Mouse (Mus musculus) neural tube, embryonic 12.5 days (tissue): ENCODE data around the gene Mbd6. TPM values are rescaled to one million over a fixed set of nuclear protein-coding genes. Genes with fewer than 3 reads are reported as not detected.
"Not testable (repeated sequence)": the region's sequence is repeated elsewhere in the genome, so short reads cannot be mapped to it uniquely, and the experiment has no call there.

Source experiments
- ATAC-seq: fragments of 200-750 bp; cut with Nextera tagmentation; 2 replicates; pipeline ENCODE4 v1.8.0; 2017; ENCODE audit warnings: low read depth, mild to moderate bottlenecking, moderate TSS enrichment, moderate library complexity; ENCODE audit not compliant: low FRiP score
- H3K27ac ChIP-seq: fragments of 300-500 bp; sonication (generic); 2 replicates; pipeline ENCODE4 v1.5.1; 2016
- H3K27me3 ChIP-seq: fragments of 300-500 bp; sonication (generic); replicated peaks from 2 replicates; pipeline ENCODE4 v1.6.1; 2016; ENCODE audit warnings: mild to moderate bottlenecking
- H3K36me3 ChIP-seq: fragments of 300-500 bp; sonication (generic); 2 replicates; pipeline ENCODE4 v1.6.1; 2016; ENCODE audit warnings: mild to moderate bottlenecking
- H3K4me1 ChIP-seq: fragments of 300-500 bp; sonication (generic); 2 replicates; pipeline ENCODE4 v1.6.1; 2016
- H3K4me2 ChIP-seq: fragments of 300-500 bp; sonication (generic); replicated peaks from 2 replicates; pipeline ENCODE4 v1.6.1; 2016; ENCODE audit warnings: mild to moderate bottlenecking
- H3K4me3 ChIP-seq: fragments of 300-500 bp; sonication (generic); 2 replicates; pipeline ENCODE4 v1.5.1; 2016
- H3K9ac ChIP-seq: fragments of 300-500 bp; sonication (generic); 2 replicates; pipeline ENCODE4 v1.6.1; 2016; ENCODE audit warnings: mild to moderate bottlenecking
- H3K9me3 ChIP-seq: fragments of 300-500 bp; sonication (generic); 2 replicates; pipeline ENCODE4 v1.6.1; 2016; ENCODE audit warnings: mild to moderate bottlenecking
- WGBS: fragments of 180-500 bp; shearing (Covaris S2); methylation state at CpG from one replicate; pipeline ENCODE4 v1.1.7; 2016; 5-methylcytosine and 5-hydroxymethylcytosine counted together
- polyA plus RNA-seq: library from polyadenylated mRNA; unstranded; fragments of >200 nt; fragmentation: Nextera tagmentation; extraction: Ambion mirVana; gene quantifications from 2 replicates; pipeline ENCODE4 v1.2.1, GENCODE M21; 2016

Gene Mbd6
- polyA plus RNA-seq, 1 experiment from 2014 or later: 18.4 TPM

- Histone ChIP-seq H3K9me3 (no peaks in the 10 kb centered on the region), H3K4me3 (peak within 1 kb of the TSS; percentile 79), H3K9ac (peak within 1 kb of the TSS; percentile 82), H3K4me1 (peaks cover 11% of the 10 kb centered on the region), H3K36me3 (peaks cover 27% of the 10 kb centered on the region), H3K4me2 (peak within 1 kb of the TSS; percentile 85), H3K27ac (no peak within 1 kb of the TSS), H3K27me3 (no peaks in the 10 kb centered on the region)
- peak; percentile 97 for ATAC-seq
- WGBS: under 1% methylated on average over 65 of the region's 65 CpGs
Measured at GRCm38 (mm10) chr10:127311476-127312355, 22.9 kb upstream of the Mbd6 start, which contains the start of gene Mars. TSS of gene Mars (minus strand) at chr10:127311786.

DNA sequence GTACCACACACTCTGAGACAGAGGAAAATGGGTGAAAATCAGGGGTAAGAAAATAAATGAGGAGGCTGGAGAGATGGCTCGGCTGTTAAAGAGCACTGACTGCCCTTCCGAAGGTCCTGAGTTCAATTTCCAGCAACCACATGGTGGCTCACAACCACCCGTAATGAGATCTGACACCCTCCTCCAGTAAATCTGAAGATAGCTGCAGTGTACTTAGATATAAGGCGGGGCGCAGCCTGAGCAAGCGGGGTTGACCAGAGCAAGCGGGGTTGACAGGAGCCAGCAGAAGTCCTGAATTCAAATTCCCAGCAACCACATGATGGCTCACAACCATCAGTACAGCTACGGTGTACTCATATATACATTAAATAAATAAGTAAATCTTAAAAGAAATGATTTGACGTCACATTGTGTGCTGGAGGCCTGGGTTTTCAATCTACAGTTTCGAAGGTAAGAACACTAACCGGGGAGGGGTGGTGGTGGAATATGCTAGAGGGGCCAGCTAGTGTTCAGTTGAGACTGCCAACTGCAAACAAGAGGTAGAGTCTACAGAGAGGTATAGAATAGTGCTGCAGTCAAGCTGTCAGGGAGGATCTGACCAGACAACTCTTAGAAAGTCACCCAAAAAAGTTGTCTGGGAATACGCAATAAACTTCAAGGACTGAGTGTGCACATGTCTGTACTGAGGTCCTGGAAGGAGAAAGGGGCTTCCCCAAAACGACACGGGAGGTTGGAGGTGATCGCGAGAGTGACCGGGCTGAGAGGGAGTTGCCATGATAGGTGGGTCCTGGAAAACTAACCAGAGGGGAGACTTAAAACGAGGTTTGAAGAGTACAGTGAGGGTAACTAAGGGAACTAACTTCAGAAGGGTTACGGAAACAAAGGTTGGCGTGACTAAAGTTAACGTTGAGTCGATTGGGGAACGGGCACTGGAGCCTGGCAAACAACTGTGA is 22.0 kb upstream of the Mbd6 start:
- Histone ChIP-seq H3K9me3 (no peaks in the 10 kb centered on the region), H3K4me1 (peaks cover 11% of the 10 kb centered on the region), H3K27ac (no peak overlapping the region), H3K9ac (peak overlapping the region; percentile 82), H3K36me3 (peaks cover 36% of the 10 kb centered on the region), H3K4me3 (peak overlapping the region; percentile 79), H3K4me2 (peak overlapping the region; percentile 85), H3K27me3 (no peaks in the 10 kb centered on the region)
- ATAC-seq: peak; percentile 56
- 38% methylated on average over 23 of the region's 23 CpGs for whole genome bisulfite sequencing

DNA sequence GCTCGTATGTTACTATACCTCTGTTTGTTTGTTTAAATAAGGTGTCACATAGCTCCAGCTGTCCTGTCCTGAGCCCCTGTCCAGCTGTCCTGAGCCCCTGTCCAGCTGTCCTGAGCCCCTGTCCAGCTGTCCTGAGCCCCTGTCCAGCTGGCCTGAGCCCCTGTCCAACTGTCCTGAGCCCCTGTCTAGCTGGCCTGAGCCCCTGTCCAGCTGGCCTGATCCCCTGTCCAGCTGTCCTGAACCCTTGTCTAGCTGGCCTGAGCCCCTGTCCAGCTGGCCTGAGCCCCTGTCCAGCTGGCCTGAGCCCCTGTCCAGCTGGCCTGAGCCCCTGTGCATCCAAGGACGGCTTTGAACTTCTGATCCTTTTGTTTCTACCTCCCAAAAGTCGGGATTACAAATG is 20.3 kb upstream of the Mbd6 start:
- not testable (repeated sequence) for H3K4me2 ChIP-seq, H3K27ac ChIP-seq, ATAC-seq, H3K9me3 ChIP-seq, H3K9ac ChIP-seq, H3K4me3 ChIP-seq, H3K27me3 ChIP-seq
- WGBS: 89% methylated on average over 3 of the region's 3 CpGs
- peaks cover 52% of the 10 kb centered on the region for H3K36me3 ChIP-seq
- peaks cover 11% of the 10 kb centered on the region for H3K4me1 ChIP-seq

- Histone ChIP-seq H3K36me3 (peaks cover 92% of the 10 kb centered on the region), H3K4me2 (no peak overlapping the region), H3K27ac (no peak overlapping the region), H3K4me3 (no peak overlapping the region), H3K9me3 (no peaks in the 10 kb centered on the region), H3K9ac (no peak overlapping the region), H3K27me3 (no peaks in the 10 kb centered on the region), H3K4me1 (no peaks in the 10 kb centered on the region)
- ATAC-seq: no peak
- 95% methylated on average over 11 of the region's 11 CpGs for whole genome bisulfite sequencing
Measured at GRCm38 (mm10) chr10:127303136-127303535, 14.3 kb upstream of the Mbd6 start.

GRCm38 (mm10) chr10:127300361-127300760 is 11.5 kb upstream of the Mbd6 start:
- no peaks in the 10 kb centered on the region for H3K27me3 ChIP-seq
- peaks cover 92% of the 10 kb centered on the region for H3K36me3 ChIP-seq
- no peaks in the 10 kb centered on the region for H3K9me3 ChIP-seq
- 93% methylated on average over 6 of the region's 6 CpGs for WGBS
- ATAC-seq: no peak
- no peak overlapping the region for H3K4me3 ChIP-seq
- H3K9ac ChIP-seq: no peak overlapping the region
- no peaks in the 10 kb centered on the region for H3K4me1 ChIP-seq
- H3K27ac ChIP-seq: no peak overlapping the region
- H3K4me2 ChIP-seq: no peak overlapping the region

- Histone ChIP-seq H3K27ac (no peak overlapping the region), H3K4me2 (no peak overlapping the region), H3K36me3 (peaks cover 82% of the 10 kb centered on the region), H3K27me3 (no peaks in the 10 kb centered on the region), H3K4me3 (no peak overlapping the region), H3K9ac (no peak overlapping the region), H3K4me1 (peaks cover 8% of the 10 kb centered on the region; the same call in 1 of the 2 replicates), H3K9me3 (no peaks in the 10 kb centered on the region)
- 95% methylated on average over 16 of the region's 16 CpGs for WGBS
- ATAC-seq: no peak
Measured at GRCm38 (mm10) chr10:127297015-127297871, 8.4 kb upstream of the Mbd6 start.

- H3K27me3 ChIP-seq: no peaks in the 10 kb centered on the region
- H3K36me3 ChIP-seq: peaks cover 71% of the 10 kb centered on the region
- ATAC-seq: no peak
- peaks cover 19% of the 10 kb centered on the region for H3K4me1 ChIP-seq
- 92% methylated on average over 24 of the region's 24 CpGs for WGBS
- H3K27ac ChIP-seq: no peak overlapping the region
- H3K4me3 ChIP-seq: no peak overlapping the region
- H3K4me2 ChIP-seq: no peak overlapping the region
- H3K9me3 ChIP-seq: no peaks in the 10 kb centered on the region
- H3K9ac ChIP-seq: no peak overlapping the region
Measured at GRCm38 (mm10) chr10:127295986-127296794, 7.4 kb upstream of the Mbd6 start.

DNA sequence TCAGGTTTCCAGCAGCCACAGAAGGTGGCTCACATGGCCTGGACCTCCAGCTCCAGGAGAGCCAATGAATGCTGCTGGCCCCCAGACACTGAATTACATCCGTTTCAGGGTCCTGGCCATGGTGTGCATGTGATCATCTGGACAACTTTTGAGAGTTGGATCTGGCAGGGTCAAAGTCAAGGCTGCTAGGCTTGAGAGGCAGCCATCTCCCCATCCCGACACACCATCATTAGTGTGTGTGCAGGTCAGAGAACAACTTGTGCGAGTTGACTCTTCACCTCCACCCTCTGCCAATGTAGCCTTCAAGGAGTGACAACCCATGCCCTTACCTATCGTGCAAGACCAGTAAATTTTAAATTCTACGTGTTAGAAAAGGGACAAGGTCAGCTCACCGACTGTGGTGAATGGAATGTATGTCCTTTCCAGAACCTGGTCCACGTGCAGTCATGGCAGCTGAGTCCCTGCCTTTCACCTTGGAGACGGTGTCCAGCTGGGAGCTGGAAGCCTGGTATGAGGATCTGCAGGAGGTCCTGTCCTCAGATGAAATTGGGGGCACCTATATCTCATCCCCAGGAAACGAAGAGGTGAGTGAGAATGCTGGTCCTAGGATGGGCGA is 6.2 kb upstream of the Mbd6 start:
- H3K27ac ChIP-seq: no peak overlapping the region
- H3K4me1 ChIP-seq: peaks cover 19% of the 10 kb centered on the region
- no peak overlapping the region for H3K9ac ChIP-seq
- H3K4me2 ChIP-seq: no peak overlapping the region
- H3K36me3 ChIP-seq: peaks cover 62% of the 10 kb centered on the region
- WGBS: 92% methylated on average over 10 of the region's 10 CpGs
- no peak overlapping the region for H3K4me3 ChIP-seq
- no peak for ATAC-seq
- H3K9me3 ChIP-seq: no peaks in the 10 kb centered on the region
- H3K27me3 ChIP-seq: no peaks in the 10 kb centered on the region

GRCm38 (mm10) chr10:127293590-127294113 is 4.8 kb upstream of the Mbd6 start:
- no peak overlapping the region for H3K9ac ChIP-seq
- H3K4me1 ChIP-seq: peaks cover 22% of the 10 kb centered on the region
- H3K4me2 ChIP-seq: no peak overlapping the region
- no peak overlapping the region for H3K27ac ChIP-seq
- ATAC-seq: no peak
- no peak overlapping the region for H3K4me3 ChIP-seq
- peaks cover 49% of the 10 kb centered on the region for H3K36me3 ChIP-seq
- no peaks in the 10 kb centered on the region for H3K27me3 ChIP-seq
- H3K9me3 ChIP-seq: no peaks in the 10 kb centered on the region
- WGBS: 80% methylated on average over 3 of the region's 3 CpGs

DNA sequence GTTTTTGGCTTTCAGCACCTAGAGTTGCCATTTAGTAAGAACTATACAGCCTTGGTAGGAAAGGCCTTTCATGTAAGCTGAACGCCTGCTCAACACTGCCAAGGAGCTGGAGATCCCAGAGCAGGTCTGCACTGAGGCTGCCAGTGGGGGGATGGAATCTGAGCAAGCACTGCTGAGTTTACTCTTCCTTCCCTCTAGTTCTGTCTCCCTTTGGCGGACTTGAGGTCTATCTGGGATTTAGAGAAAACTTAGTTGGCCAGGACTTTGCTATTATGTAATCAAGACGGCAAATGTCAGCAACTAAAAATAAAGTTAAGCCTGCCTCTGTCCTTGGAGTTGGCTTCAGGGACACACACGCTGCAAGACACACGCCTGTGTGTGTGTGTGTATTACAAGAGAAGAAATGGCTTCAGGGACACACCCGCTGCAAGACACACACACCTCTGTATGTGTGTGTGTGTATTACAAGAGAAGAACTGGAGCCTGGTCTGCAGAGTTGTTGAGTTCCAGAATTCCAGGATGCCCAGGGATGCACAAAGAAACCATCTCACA is 4.2 kb upstream of the Mbd6 start:
- Histone ChIP-seq H3K9me3 (no peaks in the 10 kb centered on the region), H3K4me3 (no peak overlapping the region), H3K9ac (no peak overlapping the region), H3K27me3 (no peaks in the 10 kb centered on the region), H3K4me1 (peaks cover 23% of the 10 kb centered on the region), H3K27ac (no peak overlapping the region), H3K36me3 (peaks cover 47% of the 10 kb centered on the region), H3K4me2 (no peak overlapping the region)
- 94% methylated on average over 6 of the region's 6 CpGs for WGBS
- no peak for ATAC-seq
